Mouse (Mus musculus) mouse embryonic stem cell (cell line): ENCODE measurements around the gene Tmx2.
"Not testable (repeated sequence)": the region's sequence is repeated elsewhere in the genome, so short reads cannot be mapped to it uniquely, and the experiment has no call there.

Source experiments
- in situ Hi-C, 2 experiments: fragments of 300-500 bp; cut with MboI; formaldehyde crosslinking; loops; 1 replicate in 1 of 2; 3 replicates in 1 of 2; pipeline ENCODE4 v1.14.3; 2019 to 2020; ENCODE audit warnings: low sequenced_read_pairs in 2 of 2, low pct_unique_long_range_greater_than_20kb in 1 of 2, mixed read lengths in 1 of 2; ENCODE audit not compliant: unreplicated experiment in 1 of 2

The Tmx2 gene

DNA sequence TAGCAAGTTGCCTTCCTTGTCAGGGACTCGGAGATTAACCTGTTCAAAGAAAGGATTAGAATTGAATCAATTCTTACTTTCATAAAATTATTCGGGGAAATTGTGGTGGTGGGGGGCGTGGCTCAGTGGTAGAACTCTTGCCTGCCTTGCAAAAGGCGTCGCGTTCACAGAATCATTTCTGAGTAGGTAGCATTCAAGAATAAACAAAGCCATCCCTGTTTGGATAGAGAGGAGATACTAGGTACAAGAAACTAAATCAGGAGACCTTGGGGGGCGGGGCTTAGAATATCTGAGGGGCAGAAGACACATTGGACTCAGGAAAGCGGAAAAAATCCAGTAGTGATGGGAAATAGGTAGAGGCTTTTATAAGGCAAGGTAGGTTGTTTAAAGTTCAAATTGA, at the start of gene Tmx2:
Tmx2 (minus strand) TSS at position 125 of the 400 bp plus-strand sequence.
- in situ Hi-C loops = no loop called here

DNA sequence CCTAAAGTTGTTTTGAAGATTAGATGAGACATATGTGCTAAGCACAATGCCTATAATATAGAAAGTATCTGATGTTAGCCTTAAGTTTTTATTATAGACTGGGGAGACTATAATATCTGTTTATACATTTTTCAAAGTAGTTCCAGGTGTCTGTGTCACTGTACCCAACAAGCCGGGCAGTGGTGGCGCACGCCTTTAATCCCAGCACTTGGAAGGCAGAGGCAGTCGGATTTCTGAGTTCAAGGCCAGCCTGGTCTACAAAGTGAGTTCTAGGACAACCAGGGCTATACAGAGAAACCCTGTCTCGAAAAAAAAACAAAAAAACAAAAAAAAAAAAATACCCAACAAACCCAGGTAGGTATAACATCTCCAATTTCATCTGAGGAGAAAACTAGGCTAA, 49.3 kb upstream of the Tmx2 start:
- in situ Hi-C loops = not testable (repeated sequence)

DNA sequence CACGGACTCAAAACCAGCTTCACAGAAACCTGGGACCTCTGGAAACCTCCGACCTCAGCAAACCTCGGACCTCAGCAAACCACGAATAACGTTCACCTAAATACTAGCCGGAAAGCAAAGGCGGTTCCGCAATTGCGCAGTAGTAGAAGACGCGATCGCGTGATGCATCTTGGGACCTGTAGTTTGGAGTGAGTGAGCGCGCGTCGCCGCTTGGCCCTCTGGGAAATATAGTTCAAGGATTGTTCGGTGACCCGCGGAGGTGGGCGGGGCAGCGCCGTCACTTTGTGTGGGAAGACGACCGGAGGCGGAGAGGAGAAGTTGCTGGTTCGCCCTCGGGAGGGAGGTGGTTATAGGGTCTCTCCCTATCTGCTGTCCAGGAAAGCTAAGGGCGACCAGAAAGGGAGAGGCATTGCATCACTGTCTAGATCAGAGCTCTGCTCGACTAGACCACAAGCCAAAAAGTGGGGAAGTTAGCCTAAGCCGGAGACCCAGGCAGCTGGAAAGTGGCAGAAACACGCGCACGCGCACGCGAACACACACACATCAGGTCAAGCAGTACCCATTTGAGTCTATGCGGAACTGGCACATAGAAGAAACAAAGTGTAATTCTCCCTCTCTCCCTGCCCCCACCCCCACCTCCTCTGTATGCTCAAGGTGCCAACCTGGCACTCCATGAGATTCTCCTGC, 48.4 kb upstream of the Tmx2 start, which contains the start of gene Clp1:
Clp1 (minus strand) TSS at position 179 of the 687 bp plus-strand sequence.
- in situ Hi-C loops = no loop called here

DNA sequence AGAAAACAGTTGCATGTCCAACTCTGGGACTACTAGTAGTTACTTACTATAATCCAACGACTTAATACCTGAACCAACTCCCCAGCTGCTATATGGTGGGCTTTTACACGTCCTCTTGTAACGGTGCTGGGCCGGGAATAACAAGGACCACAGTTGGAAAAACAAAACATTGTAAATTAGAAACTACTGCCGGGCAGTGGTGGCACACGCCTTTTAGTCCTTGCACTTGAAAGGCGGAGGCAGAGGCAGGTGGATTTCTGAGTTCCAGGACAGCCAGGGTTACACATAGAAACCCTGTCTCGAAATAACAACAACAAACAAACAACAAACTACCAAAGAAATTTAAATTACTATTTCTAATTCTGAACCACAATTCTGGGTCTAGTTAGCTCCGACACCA, 47.8 kb upstream of the Tmx2 start:
- in situ Hi-C loops = no loop called here

DNA sequence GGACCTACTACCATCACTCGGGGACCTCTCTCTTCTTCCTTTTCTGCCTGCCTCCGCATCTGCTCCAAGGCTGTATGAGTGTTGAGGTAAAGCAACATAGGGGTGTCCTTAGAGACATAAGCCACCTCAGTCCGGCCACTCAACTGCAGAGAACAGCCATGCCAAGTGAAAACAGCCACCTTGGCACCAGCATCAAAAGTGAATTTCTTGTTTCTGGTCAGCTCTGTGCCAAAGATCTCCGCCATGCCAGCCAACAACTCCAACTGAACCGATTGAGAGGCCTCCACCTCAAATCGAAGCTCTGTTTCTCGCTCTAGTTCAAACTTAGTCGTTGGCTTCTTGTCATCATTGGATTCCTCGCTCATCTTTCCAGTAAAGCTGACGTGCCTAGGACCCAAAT, 46.8 kb upstream of the Tmx2 start:
- in situ Hi-C loops = no loop called here

DNA sequence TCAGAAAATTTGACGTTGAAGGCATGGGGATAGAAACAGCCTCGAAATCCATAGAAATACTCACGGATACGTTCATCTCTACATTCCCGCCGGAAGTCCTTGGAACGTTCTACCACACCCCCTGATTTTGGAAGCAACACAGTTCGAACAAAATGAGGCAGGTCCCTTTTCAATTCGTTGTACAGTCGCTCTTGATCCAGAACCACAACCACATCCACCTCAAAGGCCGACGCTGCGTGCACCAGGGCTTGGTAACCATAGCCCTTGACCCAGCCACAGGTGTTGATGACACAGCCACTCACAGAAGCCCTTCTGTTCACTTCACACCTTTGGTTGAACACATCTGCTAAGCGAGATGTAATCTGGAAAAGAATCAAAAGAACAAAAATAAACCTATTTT, 44.9 kb upstream of the Tmx2 start:
- in situ Hi-C loops = no loop called here

DNA sequence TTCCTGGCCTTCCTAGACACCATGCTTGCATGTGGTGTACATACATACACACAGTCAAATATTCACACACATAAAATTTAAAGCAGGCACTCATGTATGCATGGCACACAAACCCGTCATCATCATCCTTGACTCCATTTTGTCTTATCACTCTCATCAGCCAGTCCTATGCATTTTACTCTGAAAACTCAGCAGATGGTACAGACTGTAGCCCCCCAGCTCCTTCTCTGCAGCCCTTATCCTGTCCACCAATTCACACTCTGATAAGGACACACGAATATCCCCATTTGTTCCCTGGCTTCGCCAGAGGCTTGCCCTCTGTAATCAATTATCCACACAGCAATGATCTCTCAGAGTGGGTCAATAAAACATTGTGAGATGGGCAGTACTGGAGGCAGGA, 42.2 kb upstream of the Tmx2 start:
- in situ Hi-C loops = no loop called here

DNA sequence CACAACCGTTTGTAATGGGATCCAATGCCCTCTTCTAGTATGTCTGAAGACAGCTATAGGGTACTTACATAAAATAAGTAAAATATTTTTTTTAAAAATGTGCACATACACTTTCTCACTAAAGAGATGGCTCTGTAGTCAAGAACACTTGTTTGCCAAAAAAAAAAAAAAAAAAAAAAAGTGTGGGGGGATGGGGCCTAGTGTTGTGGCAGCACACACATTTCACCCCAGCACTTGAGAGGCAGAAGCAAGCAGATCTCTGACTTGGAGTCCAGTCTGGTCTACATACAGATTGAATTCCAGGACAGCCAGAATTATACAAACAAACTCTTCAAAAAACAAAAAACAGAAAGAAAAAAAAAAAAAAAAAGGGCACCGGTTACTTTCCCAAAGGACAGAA, 41.8 kb upstream of the Tmx2 start:
- in situ Hi-C loops = no loop called here

DNA sequence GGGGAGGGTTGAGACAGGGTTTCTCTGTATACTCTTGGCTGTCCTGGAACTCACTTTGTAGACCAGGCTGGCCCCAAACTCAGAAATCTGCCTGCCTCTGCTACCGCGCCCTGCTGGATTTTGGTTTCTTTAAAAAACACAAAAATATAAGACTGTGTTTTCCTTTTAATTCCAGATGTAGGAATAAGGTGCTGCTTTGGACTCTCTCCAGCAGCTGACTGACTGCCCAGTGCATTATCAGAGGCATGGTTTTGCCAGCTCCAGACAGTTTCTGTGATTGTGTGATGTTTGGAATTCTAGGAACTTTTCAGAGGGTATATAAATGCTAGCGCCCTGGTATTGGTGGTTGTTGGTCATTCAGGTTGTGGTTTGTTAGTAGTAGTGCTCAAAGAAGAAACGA, 38.4 kb upstream of the Tmx2 start:
- in situ Hi-C loops = no loop called here

GRCm38 (mm10) chr2:84716423-84717355, 37.7 kb upstream of the Tmx2 start:
- in situ Hi-C loops = no loop called here

GRCm38 (mm10) chr2:84715562-84716361, 36.8 kb upstream of the Tmx2 start:
- in situ Hi-C loops = no loop called here

DNA sequence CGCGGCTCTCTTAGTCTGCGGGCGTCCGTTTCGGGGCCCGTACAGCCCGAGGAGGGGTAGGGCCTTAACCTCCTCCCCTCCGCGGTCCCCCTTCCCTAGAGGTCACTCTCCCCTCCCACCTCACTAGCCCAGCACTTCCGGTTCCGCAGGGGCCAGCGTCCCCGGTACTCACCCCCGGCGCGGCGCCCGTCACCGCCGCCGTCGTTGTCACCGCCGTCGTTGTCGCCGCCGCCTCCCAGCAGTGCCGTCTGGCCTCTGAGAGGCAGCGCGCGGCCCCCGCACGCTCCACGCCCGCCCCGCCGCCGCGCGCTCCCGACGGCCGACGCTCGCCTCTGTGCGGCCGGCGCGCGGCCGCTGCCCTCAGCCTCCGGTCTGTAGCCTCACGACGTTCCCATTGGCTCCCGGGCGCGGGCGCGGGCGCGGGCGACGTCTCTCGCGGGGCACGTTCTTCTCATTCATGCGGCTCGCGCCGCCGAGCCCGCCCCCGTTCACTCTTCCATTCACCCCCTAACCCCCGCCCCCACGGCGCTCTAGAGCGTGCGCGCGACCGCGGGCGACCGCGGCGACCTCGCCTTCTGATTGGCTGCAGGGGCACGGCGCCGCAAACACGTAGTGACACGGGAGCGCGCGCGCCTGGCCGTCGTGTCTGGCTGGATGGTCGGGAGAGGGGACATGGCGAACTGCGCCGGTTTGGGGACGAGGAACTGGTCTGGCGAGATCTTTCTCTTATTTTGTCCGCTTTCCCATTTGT, 36.0 kb upstream of the Tmx2 start, which contains the start of gene Zdhhc5:
Zdhhc5 (minus strand) TSS at position 370 of the 751 bp plus-strand sequence.
- in situ Hi-C loops = no loop called here

GRCm38 (mm10) chr2:84714422-84714810, 35.5 kb upstream of the Tmx2 start:
- in situ Hi-C loops = no loop called here

GRCm38 (mm10) chr2:84711898-84712297, 33.0 kb upstream of the Tmx2 start:
- in situ Hi-C loops = no loop called here

DNA sequence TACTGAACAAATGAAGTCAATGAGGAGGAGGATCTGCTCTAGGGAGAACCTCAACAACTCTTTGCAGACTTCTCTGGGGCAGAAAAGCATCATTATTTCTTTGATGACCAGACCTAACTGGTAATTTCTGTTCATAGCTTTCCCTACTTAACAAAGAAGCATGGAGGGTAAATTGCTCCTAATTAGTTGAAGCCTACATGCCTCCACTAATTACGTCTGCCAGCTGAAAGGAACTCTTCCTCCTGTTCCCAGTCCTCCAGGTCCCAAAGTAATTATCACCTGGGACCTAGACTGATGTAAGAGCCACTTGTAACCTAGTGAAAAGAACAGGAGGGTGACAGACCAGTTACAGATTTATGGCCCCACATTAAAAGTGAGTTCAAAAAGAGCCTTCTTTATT, 28.6 kb upstream of the Tmx2 start:
- in situ Hi-C loops = no loop called here

DNA sequence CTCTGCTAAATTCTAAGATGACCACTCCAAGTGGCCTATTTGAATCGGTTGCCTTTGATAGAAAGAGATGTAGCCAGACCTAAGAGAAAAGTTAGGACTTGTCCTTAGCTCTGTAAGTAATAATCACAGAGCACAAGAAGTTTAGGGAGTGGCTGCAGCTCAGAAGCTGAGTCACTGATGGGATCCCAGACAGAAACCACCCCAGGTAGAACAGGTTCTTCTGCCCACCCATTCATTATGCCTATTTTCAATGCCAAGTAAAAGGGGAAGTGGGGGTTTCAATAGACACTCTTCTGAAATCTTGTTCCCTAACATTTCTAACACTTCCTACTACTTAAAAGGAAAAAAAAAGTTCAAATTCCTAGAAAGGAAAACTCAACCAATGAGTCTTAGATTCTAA, 26.4 kb upstream of the Tmx2 start:
- in situ Hi-C loops = no loop called here

GRCm38 (mm10) chr2:84704329-84704728, 25.4 kb upstream of the Tmx2 start:
- in situ Hi-C loops = no loop called here

GRCm38 (mm10) chr2:84703497-84703896, 24.6 kb upstream of the Tmx2 start:
- in situ Hi-C loops = no loop called here
